Mouse (Mus musculus): ENCODE data around the gene Gm3072.
"Not testable (repeated sequence)": the region's sequence is repeated elsewhere in the genome, so short reads cannot be mapped to it uniquely, and the experiment has no call there.

Gene Gm3072

DNA sequence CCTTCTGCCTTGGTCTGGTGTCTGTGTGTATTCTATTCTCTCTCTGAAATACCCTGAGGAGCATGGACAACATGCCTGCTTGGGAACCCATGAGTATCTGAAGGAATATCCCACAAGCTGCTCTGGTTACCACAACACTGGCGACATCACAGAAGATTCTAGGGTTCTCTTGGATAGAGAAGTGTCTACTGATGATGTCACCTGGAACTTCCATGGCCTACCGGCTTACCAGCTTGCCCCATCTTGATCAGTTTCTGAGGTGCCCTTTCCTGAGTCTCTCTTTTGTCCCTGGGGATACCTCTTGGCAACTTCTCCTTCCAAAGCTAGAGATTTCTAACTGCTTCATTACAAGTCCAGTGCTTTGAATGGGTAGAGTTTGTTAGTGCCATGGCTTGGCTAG, at the start of gene Gm3072:
Gene Gm3072, minus strand, starts transcription at position 101 of the 400 bp plus-strand sequence.
- DNase-seq, result not testable (repeated sequence)

- not testable (repeated sequence) for DNase-seq
Measured at GRCm38 (mm10) chr14:41648176-41648575, 23.8 kb upstream of the Gm3072 start.

GRCm38 (mm10) chr14:41646387-41646786, 22.0 kb upstream of the Gm3072 start, which contains the start of gene Gm3676:
Gm3676 (minus strand) TSS chr14:41646487.
- DNase-seq, result not testable (repeated sequence)

- DNase-seq, result not testable (repeated sequence)
Measured at GRCm38 (mm10) chr14:41630144-41630543, 5.7 kb upstream of the Gm3072 start.

DNA sequence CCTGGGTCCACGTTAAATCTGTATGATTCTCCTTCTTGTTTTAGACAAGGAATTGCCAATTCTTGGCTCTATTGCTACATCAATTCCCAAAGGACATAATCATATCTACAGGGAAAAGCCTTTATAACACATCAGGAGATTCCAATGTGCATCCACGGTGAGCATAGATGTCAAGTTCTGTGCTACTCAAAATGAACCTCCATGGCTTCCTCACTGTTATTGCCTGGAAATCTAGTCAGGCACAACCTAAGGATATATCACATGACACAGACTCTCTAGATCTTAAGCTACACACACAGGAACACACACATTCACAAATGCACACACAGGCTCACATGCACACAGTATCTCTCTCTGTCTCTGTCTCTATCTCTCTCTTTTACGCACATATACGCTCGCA, 1.9 kb downstream of the Gm3072 start:
- DNase-seq, result not testable (repeated sequence)

DNA sequence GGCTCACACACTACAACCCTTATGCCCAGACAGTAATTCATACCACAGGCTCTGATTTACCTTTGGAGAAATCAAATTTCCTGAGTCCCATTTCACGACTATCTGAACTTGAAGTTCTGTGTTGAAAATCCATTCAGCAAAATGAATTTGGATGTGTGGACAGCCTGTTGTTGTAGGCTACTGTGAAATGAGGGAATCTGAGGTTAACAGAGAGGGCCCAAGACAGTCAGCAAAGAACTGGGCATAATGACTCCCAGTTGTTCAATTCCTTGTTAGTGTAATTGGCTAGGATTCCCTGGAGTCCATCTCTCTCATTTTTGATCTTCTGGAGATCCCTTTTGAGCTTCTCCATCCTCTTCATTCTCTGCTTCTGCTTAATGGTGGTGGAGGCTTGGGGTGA, 13.7 kb downstream of the Gm3072 start:
- DNase-seq, result peak in 1 of 2 experiments; percentile 15

GRCm38 (mm10) chr14:41600935-41601334, 23.5 kb downstream of the Gm3072 start:
- not testable (repeated sequence) for DNase-seq

DNA sequence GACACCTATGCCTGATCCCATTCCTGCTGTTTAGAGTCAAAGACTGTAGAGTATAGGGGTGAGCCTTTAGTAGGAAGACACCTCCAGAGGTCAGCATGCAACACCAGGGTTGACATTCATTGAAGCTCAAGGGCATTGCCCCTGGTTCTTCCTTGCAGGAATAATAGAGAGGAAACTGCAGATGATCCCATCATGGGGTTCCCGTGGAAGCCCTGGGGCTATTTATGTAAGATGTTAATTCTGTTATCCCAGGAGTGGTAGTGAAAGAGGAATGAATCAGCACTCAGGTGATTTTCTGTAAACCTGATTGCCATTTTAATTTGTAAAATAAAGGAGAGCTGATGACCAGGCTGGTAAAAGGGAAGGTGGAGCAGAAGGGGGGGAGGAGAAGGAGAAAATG, 38.1 kb downstream of the Gm3072 start:
- DNase-seq, result not testable (repeated sequence)

GRCm38 (mm10) chr14:41572911-41573310, 51.5 kb downstream of the Gm3072 start, which contains the start of gene 1700049E17Rik2:
1700049E17Rik2 (plus strand) TSS chr14:41573211.
- DNase-seq, result not testable (repeated sequence)
